Mouse (Mus musculus) hindlimb bud, embryonic 11.5 days (tissue): ENCODE data around the gene Rbp4.

Experiments
- DNase-seq: peaks from one replicate; pipeline ENCODE4 v3.0.0-alpha.2; 2012; ENCODE audit warnings: low read depth, low spot score; ENCODE audit errors: extremely low spot score

Gene Rbp4

GRCm38 (mm10) chr19:38125219-38125610 lies at the start of gene Rbp4:
TSS of gene Rbp4 (minus strand) at chr19:38125281.
- no peak for DNase-seq

- DNase-seq: no peak
Observed at GRCm38 (mm10) chr19:38164633-38165032, 39.6 kb upstream of the Rbp4 start.

- no peak for DNase-seq
Observed at GRCm38 (mm10) chr19:38161648-38162354, 36.7 kb upstream of the Rbp4 start.

GRCm38 (mm10) chr19:38156243-38156642 lies 31.2 kb upstream of the Rbp4 start:
- DNase-seq: no peak

- no peak for DNase-seq
Observed at GRCm38 (mm10) chr19:38143540-38144271, 18.6 kb upstream of the Rbp4 start.

GRCm38 (mm10) chr19:38134806-38135205 lies 9.7 kb upstream of the Rbp4 start:
- no peak for DNase-seq

GRCm38 (mm10) chr19:38133986-38134385 lies 8.9 kb upstream of the Rbp4 start:
- no peak for DNase-seq

- no peak for DNase-seq
Observed at GRCm38 (mm10) chr19:38132481-38132880, 7.4 kb upstream of the Rbp4 start, which contains the start of gene Pde6c. TSS of gene Pde6c (plus strand) at chr19:38132781.

GRCm38 (mm10) chr19:38126656-38127055 lies 1.6 kb upstream of the Rbp4 start:
- DNase-seq: no peak

- no peak for DNase-seq
Observed at GRCm38 (mm10) chr19:38124401-38125218, 471 bp downstream of the Rbp4 start.

GRCm38 (mm10) chr19:38123921-38124320 lies 1.2 kb downstream of the Rbp4 start:
- no peak for DNase-seq

- no peak for DNase-seq
Observed at GRCm38 (mm10) chr19:38120123-38120760, 4.8 kb downstream of the Rbp4 start.

GRCm38 (mm10) chr19:38114834-38115491 lies 10.1 kb downstream of the Rbp4 start:
- no peak for DNase-seq

- DNase-seq: no peak
Observed at GRCm38 (mm10) chr19:38112575-38112974, 12.5 kb downstream of the Rbp4 start.

GRCm38 (mm10) chr19:38111056-38111455 lies 14.0 kb downstream of the Rbp4 start:
- DNase-seq: no peak

- DNase-seq: no peak
Observed at GRCm38 (mm10) chr19:38109506-38110242, 15.4 kb downstream of the Rbp4 start.

GRCm38 (mm10) chr19:38107871-38108270 lies 17.2 kb downstream of the Rbp4 start:
- DNase-seq: no peak

GRCm38 (mm10) chr19:38096858-38097758 lies 28.0 kb downstream of the Rbp4 start, which contains the start of gene Ffar4:
TSS of gene Ffar4 (plus strand) at chr19:38097071.
- DNase-seq: no peak

- DNase-seq: no peak
Observed at GRCm38 (mm10) chr19:38096231-38096630, 28.9 kb downstream of the Rbp4 start.
